Mouse (Mus musculus): ENCODE data around the gene Coro1c.

The Coro1c gene

GRCm38 (mm10) chr5:113854494-113854893 lies 54.1 kb downstream of the Coro1c start:
- peak; percentile 75 for DNase-seq

- no peak for DNase-seq
These were observed 55.0 kb downstream of the Coro1c start for GRCm38 (mm10) chr5:113853541-113853940.

GRCm38 (mm10) chr5:113852463-113852862 lies 56.1 kb downstream of the Coro1c start:
- no peak for DNase-seq

- DNase-seq = no peak
These were observed 57.8 kb downstream of the Coro1c start for GRCm38 (mm10) chr5:113850680-113851230.

GRCm38 (mm10) chr5:113847636-113848035 lies 60.9 kb downstream of the Coro1c start:
- no peak for DNase-seq

GRCm38 (mm10) chr5:113846656-113847055 lies 61.9 kb downstream of the Coro1c start:
- DNase-seq = no peak

GRCm38 (mm10) chr5:113845627-113846026 lies 62.9 kb downstream of the Coro1c start:
- no peak for DNase-seq

GRCm38 (mm10) chr5:113844721-113845120 lies 63.8 kb downstream of the Coro1c start:
- peak; percentile 65 for DNase-seq

GRCm38 (mm10) chr5:113844106-113844505 lies 64.5 kb downstream of the Coro1c start:
- DNase-seq = no peak

- peak; percentile 81 for DNase-seq
These were observed 65.7 kb downstream of the Coro1c start for GRCm38 (mm10) chr5:113842906-113843305.

GRCm38 (mm10) chr5:113842244-113842643 lies 66.3 kb downstream of the Coro1c start:
- DNase-seq = no peak

GRCm38 (mm10) chr5:113841243-113842225 lies 67.0 kb downstream of the Coro1c start:
- peak; percentile 73 for DNase-seq

GRCm38 (mm10) chr5:113840443-113840842 lies 68.1 kb downstream of the Coro1c start:
- peak; percentile 63 for DNase-seq

GRCm38 (mm10) chr5:113836961-113837360 lies 71.6 kb downstream of the Coro1c start:
- peak; percentile 66 for DNase-seq

GRCm38 (mm10) chr5:113833316-113833947 lies 75.1 kb downstream of the Coro1c start:
- no peak for DNase-seq

GRCm38 (mm10) chr5:113832490-113832901 lies 76.1 kb downstream of the Coro1c start, which contains the start of gene Selplg:
Gene Selplg (minus strand): TSS chr5:113832644.
- no peak for DNase-seq

GRCm38 (mm10) chr5:113831741-113832140 lies 76.8 kb downstream of the Coro1c start:
- no peak for DNase-seq

- DNase-seq = no peak
These were observed 77.8 kb downstream of the Coro1c start for GRCm38 (mm10) chr5:113830796-113831195.

- peak; percentile 87 for DNase-seq
These were observed 78.3 kb downstream of the Coro1c start for GRCm38 (mm10) chr5:113830292-113830643.

- no peak for DNase-seq
These were observed 78.8 kb downstream of the Coro1c start for GRCm38 (mm10) chr5:113829566-113830291.

- DNase-seq = no peak
These were observed 80.1 kb downstream of the Coro1c start for GRCm38 (mm10) chr5:113828481-113828880.

GRCm38 (mm10) chr5:113827991-113828411 lies 80.6 kb downstream of the Coro1c start:
- no peak for DNase-seq

- no peak for DNase-seq
These were observed 81.9 kb downstream of the Coro1c start for GRCm38 (mm10) chr5:113826619-113827018.
